Mouse (Mus musculus): ENCODE data around the gene Exo1. TPM values are rescaled to one million over a fixed set of nuclear protein-coding genes. Genes with fewer than 3 reads are reported as not detected.

The Exo1 gene
- polyA plus RNA-seq, 1 experiment, result 27.6 TPM

DNA sequence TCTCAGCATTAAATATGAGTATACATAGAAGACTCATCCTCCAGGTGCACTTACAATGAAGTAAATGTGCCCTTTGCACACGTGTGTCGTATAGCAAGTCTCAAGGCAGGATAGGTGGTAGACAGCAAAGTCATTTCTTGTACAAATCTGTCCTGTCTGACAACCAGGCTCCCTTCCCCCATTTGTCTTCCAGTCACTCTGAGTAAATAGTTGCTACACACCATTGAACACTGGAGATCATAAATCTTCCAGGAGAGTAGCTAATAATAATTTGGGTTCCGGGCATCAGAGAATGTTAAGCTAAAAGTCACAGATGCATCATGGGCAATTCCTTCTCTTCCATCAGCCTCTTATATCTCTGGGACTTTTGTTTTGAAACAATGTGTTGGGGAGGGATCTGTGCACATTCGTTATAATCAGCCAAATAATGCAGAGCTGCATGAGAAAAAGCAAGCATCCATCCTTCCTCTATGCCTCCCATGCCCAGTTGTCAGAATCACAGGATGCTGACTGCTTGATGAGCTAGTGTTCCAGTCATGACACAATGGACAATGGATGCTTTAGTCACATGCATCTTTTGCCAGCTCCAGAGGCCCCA, 66.4 kb downstream of the Exo1 start:
- Histone ChIP-seq H3K4me3 (ENCODE audit: insufficient read depth, low read length) (no peak overlapping the region), H3K27ac (ENCODE audit: insufficient read depth, low read length) (no peak overlapping the region), H3K4me1 (ENCODE audit: control insufficient read depth, insufficient read depth, low read length) (no peaks in the 10 kb centered on the region)
- no peak for TF ChIP-seq POLR2A (IDR thresholded peaks at IDR 0.05; ENCODE audit: low read depth, low read length)
- TF ChIP-seq CTCF (IDR thresholded peaks at IDR 0.05; ENCODE audit: borderline replicate concordance, insufficient read depth, low read length), result no peak

DNA sequence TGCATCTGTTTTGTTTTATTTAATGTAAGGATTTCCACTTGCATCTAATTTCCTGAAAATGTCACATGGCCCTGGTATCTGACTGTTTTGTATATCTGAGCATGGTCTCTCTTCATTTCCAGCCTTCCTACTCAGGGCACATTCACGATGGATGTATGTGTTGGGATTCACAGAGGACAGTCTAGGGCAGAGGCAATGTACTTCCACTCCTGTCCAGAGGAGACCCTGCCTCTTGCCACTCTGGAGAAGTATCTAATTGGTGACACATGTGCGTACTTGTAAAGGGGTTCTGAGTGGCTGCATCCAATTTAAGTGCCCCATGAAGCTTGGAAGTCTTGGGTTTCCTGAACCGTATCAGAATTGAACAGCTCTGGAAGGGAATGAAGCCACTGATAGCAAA, 70.0 kb downstream of the Exo1 start:
- Histone ChIP-seq H3K27ac (ENCODE audit: insufficient read depth, low read length) (no peak overlapping the region), H3K4me1 (ENCODE audit: control insufficient read depth, insufficient read depth, low read length) (no peaks in the 10 kb centered on the region), H3K4me3 (ENCODE audit: insufficient read depth, low read length) (no peak overlapping the region)
- no peak for TF ChIP-seq CTCF (IDR thresholded peaks at IDR 0.05; ENCODE audit: borderline replicate concordance, insufficient read depth, low read length)
- TF ChIP-seq POLR2A (IDR thresholded peaks at IDR 0.05; ENCODE audit: low read depth, low read length), result no peak

DNA sequence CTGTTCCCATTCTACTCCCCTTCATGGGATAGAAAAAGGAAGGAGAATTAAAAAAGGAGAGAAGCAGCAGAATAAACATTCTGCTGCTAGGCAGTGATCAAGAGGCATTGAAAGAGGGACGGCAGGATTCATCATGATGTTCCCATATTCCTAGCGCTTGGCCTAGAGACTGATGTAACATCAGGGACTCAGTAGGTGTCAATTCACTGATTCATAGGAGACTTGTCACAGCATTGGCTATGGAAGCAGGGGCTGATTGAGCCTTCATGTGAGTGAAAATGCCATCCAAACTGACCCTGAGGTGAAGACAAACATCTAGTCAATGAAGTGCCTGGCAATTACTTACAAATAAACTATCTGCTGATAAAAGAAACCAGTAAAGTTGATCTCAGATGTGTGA, 70.5 kb downstream of the Exo1 start:
- H3K4me3 ChIP-seq (ENCODE audit: insufficient read depth, low read length), result no peak overlapping the region
- no peak for TF ChIP-seq CTCF (IDR thresholded peaks at IDR 0.05; ENCODE audit: borderline replicate concordance, insufficient read depth, low read length)
- no peak for TF ChIP-seq POLR2A (IDR thresholded peaks at IDR 0.05; ENCODE audit: low read depth, low read length)
- H3K4me1 ChIP-seq (ENCODE audit: control insufficient read depth, insufficient read depth, low read length), result no peaks in the 10 kb centered on the region
- H3K27ac ChIP-seq (ENCODE audit: insufficient read depth, low read length), result no peak overlapping the region

DNA sequence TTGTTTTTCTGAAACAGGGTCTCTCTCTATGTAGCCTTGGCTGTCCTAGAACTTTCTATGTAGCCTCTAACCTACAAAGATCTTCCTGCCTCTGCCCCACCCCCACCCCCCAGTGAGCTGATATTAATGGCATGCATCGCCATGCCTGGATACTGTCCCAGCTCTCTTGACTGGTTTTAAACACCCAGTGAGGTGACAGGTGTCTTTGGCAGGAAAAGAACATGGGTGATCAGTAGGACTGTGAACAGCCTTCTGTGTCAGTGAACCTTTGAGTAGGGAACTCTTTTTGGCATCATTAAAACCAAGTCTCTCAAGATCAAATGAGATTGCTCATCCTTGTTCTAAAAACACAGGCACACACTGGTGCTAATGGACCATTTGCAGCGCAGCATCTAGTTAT, 81.4 kb downstream of the Exo1 start:
- no peaks in the 10 kb centered on the region for H3K4me1 ChIP-seq (ENCODE audit: control insufficient read depth, insufficient read depth, low read length)
- H3K4me3 ChIP-seq (ENCODE audit: insufficient read depth, low read length), result no peak overlapping the region
- H3K27ac ChIP-seq (ENCODE audit: insufficient read depth, low read length), result no peak overlapping the region
- TF ChIP-seq POLR2A (IDR thresholded peaks at IDR 0.05; ENCODE audit: low read depth, low read length) (no peak), CTCF (IDR thresholded peaks at IDR 0.05; ENCODE audit: borderline replicate concordance, insufficient read depth, low read length) (no peak)

Other genes with a start within 250 kb of the Exo1 start
- 1.6 and 2.1 TPM in 2 replicates for gene Opn3, start 187.8 kb upstream of the Exo1 start, polyA plus RNA-seq (2011; ENCODE audit: insufficient read length, low read depth, missing spikeins)
- gene Chml, start 187.7 kb upstream of the Exo1 start, polyA plus RNA-seq (2011; ENCODE audit: insufficient read length, low read depth, missing spikeins), result 7.0 and 7.5 TPM in 2 replicates
- gene Wdr64, start 182.0 kb upstream of the Exo1 start, polyA plus RNA-seq (2011; ENCODE audit: insufficient read length, low read depth, missing spikeins), result not detected in 2 replicates
- gene Gm38100, start 39.7 kb downstream of the Exo1 start, polyA plus RNA-seq (2011; ENCODE audit: insufficient read length, low read depth, missing spikeins), result not detected in 2 replicates
- 4.0 TPM in 1 of 2 replicates, not detected in the other for gene Rbm8a2, start 98.5 kb downstream of the Exo1 start, polyA plus RNA-seq (2011; ENCODE audit: insufficient read length, low read depth, missing spikeins)